Comparison of ENCODE assay signal across 11 mouse cellular contexts in the genomic region with DNA sequence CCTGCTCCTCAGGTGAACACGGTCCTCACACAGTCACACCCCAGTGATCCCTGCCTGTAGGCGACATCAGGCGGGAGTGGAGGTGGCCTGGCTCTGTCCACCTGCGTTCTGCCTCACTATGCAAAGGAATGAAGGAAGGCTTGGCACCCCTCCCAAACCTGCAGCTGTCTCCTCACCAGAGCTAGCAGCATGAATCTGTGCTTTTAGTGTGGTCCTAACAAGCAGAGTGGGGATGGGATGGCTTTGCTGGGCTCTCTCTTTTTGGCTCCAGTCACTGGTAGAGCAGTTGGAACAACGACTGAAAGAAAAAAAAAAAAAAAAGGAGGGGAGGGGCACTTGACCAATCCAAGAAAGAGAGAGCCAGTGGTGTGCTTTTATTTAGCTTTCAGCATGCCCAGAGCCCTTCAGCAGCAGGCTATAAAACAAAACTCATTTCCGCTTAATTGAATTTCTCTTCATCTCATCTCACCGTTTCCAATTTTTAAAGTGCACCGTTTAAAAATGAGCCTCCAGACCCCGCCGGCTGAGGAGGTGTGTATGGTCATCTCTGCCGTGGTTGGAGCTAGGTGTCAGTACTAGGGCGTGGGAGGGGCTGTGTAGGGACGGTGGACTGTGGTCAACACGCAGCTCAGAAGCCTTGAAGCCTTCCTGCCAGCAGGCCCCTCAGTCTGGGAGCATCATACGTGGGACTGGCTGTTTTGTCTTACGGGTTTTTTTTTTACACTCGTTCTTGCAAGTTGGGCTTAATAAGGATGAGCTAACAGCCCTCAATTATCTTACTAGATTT. TPM values are rescaled to one million over a fixed set of nuclear protein-coding genes. Genes with fewer than 3 reads are reported as not detected.
DNase-seq lines count a peak whose midpoint lies in the region; ATAC-seq lines count a peak whose summit lies in the region.
"Had no signal": no experiment of that assay in that cellular context is flagged by ENCODE, and none has a peak within 500 bp of the region (broad histone marks: within the 10 kb centered on the region; RNA-seq: fewer than 3 reads in every experiment).

No protein-coding gene starts in this region.

- H3K36me3 ChIP-seq in midbrain, embryonic 11.5 days (ENCODE audit: control insufficient read depth, insufficient read depth, low read length): no peaks in the 10 kb centered on the region
- H3K36me3 ChIP-seq in midbrain, embryonic 10.5 days: no peaks in the 10 kb centered on the region
- H3K36me3 ChIP-seq in forebrain, embryonic 16.5 days (ENCODE audit: control insufficient read depth, insufficient read depth): no peaks in the 10 kb centered on the region
- H3K36me3 ChIP-seq: heart, embryonic 12.5 days had no signal

- H3K9me3 ChIP-seq in midbrain, embryonic 11.5 days (ENCODE audit: control insufficient read depth, low read length): no peaks in the 10 kb centered on the region
- no peaks in the 10 kb centered on the region for H3K9me3 ChIP-seq in midbrain, embryonic 10.5 days (replicated peaks)
- H3K9me3 ChIP-seq in forebrain, embryonic 16.5 days (ENCODE audit: control insufficient read depth, low read length): no peaks in the 10 kb centered on the region
- H3K9me3 ChIP-seq: heart, embryonic 12.5 days had no signal

- no peaks in the 10 kb centered on the region for H3K27me3 ChIP-seq in midbrain, embryonic 11.5 days (ENCODE audit: control insufficient read depth, insufficient read depth, low read length)
- H3K27me3 ChIP-seq in midbrain, embryonic 10.5 days (ENCODE audit: low read depth, poor library complexity, severe bottlenecking): no peaks in the 10 kb centered on the region
- H3K27me3 ChIP-seq in forebrain, embryonic 16.5 days (replicated peaks; ENCODE audit: control insufficient read depth, insufficient read depth, low read length): no peaks in the 10 kb centered on the region
- H3K27me3 ChIP-seq: heart, embryonic 12.5 days had no signal

- no peak overlapping the region for H3K9ac ChIP-seq in midbrain, embryonic 11.5 days (ENCODE audit: low read length)
- H3K9ac ChIP-seq in forebrain, embryonic 16.5 days (replicated peaks; ENCODE audit: low read depth, low read length): 0 out of 2 replicates have a peak overlapping the region, but pooled peaks have one; percentile 2
- H3K9ac ChIP-seq: heart, embryonic 12.5 days had no signal

- DNase-seq in midbrain, embryonic 11.5 days (ENCODE audit: low spot score, missing footprints): peak; percentile 69
- DNase-seq in midbrain, embryonic 10.5 days (ENCODE audit: low spot score): no peak
- peak; percentile 27 to 47 for DNase-seq in layer of hippocampus, adult 8-10 months (ENCODE audit: low spot score in 2 of 2)
- peak; percentile 55 for DNase-seq in right cerebral cortex, postnatal 25 days
- no peak for DNase-seq in spleen, postnatal 4 days (ENCODE audit: low spot score in 2 of 2)
- DNase-seq in adrenal gland, postnatal 10 days: no peak

- WGBS in midbrain, embryonic 11.5 days: 70% methylated on average over 17 of the region's 17 CpGs
- WGBS in midbrain, embryonic 10.5 days: 75% methylated on average over 17 of the region's 17 CpGs
- 28% methylated on average over 17 of the region's 17 CpGs for WGBS in forebrain, embryonic 16.5 days

- H3K27ac ChIP-seq in midbrain, embryonic 11.5 days (ENCODE audit: low read depth, low read length): no peak overlapping the region
- no peak overlapping the region for H3K27ac ChIP-seq in midbrain, embryonic 10.5 days (replicated peaks)
- H3K27ac ChIP-seq in forebrain, embryonic 16.5 days (ENCODE audit: low read length): no peak overlapping the region

- no peak overlapping the region for H3K4me2 ChIP-seq in midbrain, embryonic 11.5 days
- H3K4me2 ChIP-seq in forebrain, embryonic 16.5 days (ENCODE audit: low read length): peak overlapping the region; percentile 30
- H3K4me2 ChIP-seq: heart, embryonic 12.5 days had no signal

- ATAC-seq in midbrain, embryonic 11.5 days (ENCODE audit: low FRiP score): no peak
- peak; percentile 75 for ATAC-seq in forebrain, embryonic 16.5 days
- ATAC-seq in CD4-positive, CD25-positive, alpha-beta regulatory T cell, adult 4 months: no peak

- H3K4me1 ChIP-seq in midbrain, embryonic 11.5 days (ENCODE audit: control insufficient read depth, insufficient read depth, low read length): no peaks in the 10 kb centered on the region
- 0 out of 2 replicates have a peak, but pooled peaks cover 3% of the 10 kb centered on the region for H3K4me1 ChIP-seq in midbrain, embryonic 10.5 days
- peaks cover 14% of the 10 kb centered on the region for H3K4me1 ChIP-seq in forebrain, embryonic 16.5 days (replicated peaks; ENCODE audit: control insufficient read depth, insufficient read depth, low read length)

- H3K4me3 ChIP-seq in midbrain, embryonic 11.5 days (ENCODE audit: low read depth, low read length): no peak overlapping the region
- no peak overlapping the region for H3K4me3 ChIP-seq in midbrain, embryonic 10.5 days
- no peak overlapping the region for H3K4me3 ChIP-seq in forebrain, embryonic 16.5 days (replicated peaks; ENCODE audit: low read length)
- H3K4me3 ChIP-seq: heart, embryonic 12.5 days had no signal

RNA-seq across cellular contexts. Expression of gene Lhx4, which starts 52.9 kb away (rescaled TPM):
- polyA plus RNA-seq in midbrain, embryonic 11.5 days (2014; fragmentation: Nextera tagmentation; extraction: Ambion mirVana): 1.7 and 2.2 TPM in 2 replicates
- polyA plus RNA-seq in midbrain, embryonic 10.5 days (2016; fragmentation: Nextera tagmentation; extraction: Ambion mirVana): 2.2 and 4.6 TPM in 2 replicates
- not detected in 2 replicates for polyA plus RNA-seq in forebrain, embryonic 16.5 days (2015; fragmentation: Nextera tagmentation; extraction: Ambion mirVana)
- total RNA-seq in layer of hippocampus, adult 8-10 months (2022): under 1 TPM in 1 of 4 experiments, not detected in 3; 0.05 TPM
- under 1 TPM in 1 of 2 experiments, not detected in 1; 0.19 TPM for polyA plus RNA-seq in CD4-positive, CD25-positive, alpha-beta regulatory T cell, adult 4 months (2017; shearing (Covaris generic))
- total RNA-seq in adrenal gland, postnatal 10 days (2021): not detected
- total RNA-seq: liver, adult 2 months had no signal
- polyA plus RNA-seq: heart, embryonic 12.5 days; liver, adult 2 months; stomach, embryonic 16.5 days had no signal

Comparison
In these comparisons a context has a peak if more than half of its experiments do, and no peak if none do; other contexts are left out.
1. DNase-seq: peak in midbrain, embryonic 11.5 days (single experiment), layer of hippocampus, adult 8-10 months (2 of 2) and right cerebral cortex, postnatal 25 days (single experiment); none in midbrain, embryonic 10.5 days (single experiment), spleen, postnatal 4 days (0 of 2) and adrenal gland, postnatal 10 days (single experiment).